Mouse (Mus musculus): ENCODE data around the gene R3hdm2. TPM values are rescaled to one million over a fixed set of nuclear protein-coding genes. Genes with fewer than 3 reads are reported as not detected.

The R3hdm2 gene
- total and polyA plus RNA-seq, 3 experiments, result 8.2 to 60.6 TPM; not detected in 1

- TF ChIP-seq ELF1 (IDR thresholded peaks at IDR 0.05; ENCODE audit: low read depth, low read length), result no peak
- no peak for TF ChIP-seq ZNF384 (IDR thresholded peaks at IDR 0.05; ENCODE audit: low read depth, low read length)
- no peak for TF ChIP-seq MYB (IDR thresholded peaks at IDR 0.05; ENCODE audit: low read depth, low read length)
Measured at GRCm38 (mm10) chr10:127537854-127538583, 157.9 kb downstream of the R3hdm2 start (continued).

- Histone ChIP-seq H3K79me2 (ENCODE audit: control insufficient read depth, insufficient read depth, low read length, poor library complexity) (no peaks in the 10 kb centered on the region), H3K36me3 (ENCODE audit: control insufficient read depth in 1 of 2, insufficient read depth in 2 of 2, low read length in 2 of 2) (no peaks in the 10 kb centered on the region), H3K4me3 (ENCODE audit: control insufficient read depth in 1 of 2, insufficient read depth in 1 of 2, low read depth in 2 of 2, low read length in 2 of 2) (no peak overlapping the region), H3K9ac (ENCODE audit: control insufficient read depth, low read depth, low read length, poor library complexity, severe bottlenecking) (no peak overlapping the region), H3K9me3 (replicated peaks; ENCODE audit: insufficient read depth, low read length) (no peaks in the 10 kb centered on the region), H3K27ac (ENCODE audit: control insufficient read depth, low read depth, low read length) (no peak overlapping the region), H3K4me1 (ENCODE audit: control insufficient read depth in 1 of 2, insufficient read depth in 2 of 2, low read length in 2 of 2) (peaks cover 0 to 6% of the 10 kb centered on the region in 2 experiments; a peak in 2 of 4 replicates), H3K27me3 (ENCODE audit: control insufficient read depth in 1 of 2, insufficient read depth in 2 of 2, low read length in 2 of 2) (no peaks in the 10 kb centered on the region; a peak in 1 of 4 replicates)
- TF ChIP-seq POLR2AphosphoS2 (IDR thresholded peaks at IDR 0.05; ENCODE audit: low read length) (no peak), HCFC1 (IDR thresholded peaks at IDR 0.05; ENCODE audit: low read depth, low read length) (no peak)
- DNase-seq (ENCODE audit: low read depth, low spot score), result no peak
Measured at GRCm38 (mm10) chr10:127541510-127541909, 161.4 kb downstream of the R3hdm2 start.

- no peaks in the 10 kb centered on the region for H3K79me2 ChIP-seq (ENCODE audit: control insufficient read depth, insufficient read depth, low read length, poor library complexity)
- no peak overlapping the region for H3K27ac ChIP-seq (ENCODE audit: control insufficient read depth, low read depth, low read length)
- TF ChIP-seq NELFE (IDR thresholded peaks at IDR 0.05; ENCODE audit: low read depth, low read length) (no peak), USF1 (IDR thresholded peaks at IDR 0.05; ENCODE audit: low read depth, low read length) (no peak), TAL1 (IDR thresholded peaks at IDR 0.05; ENCODE audit: low read length) (no peak), ETS1 (IDR thresholded peaks at IDR 0.05; ENCODE audit: low read depth, low read length) (no peak), MYC (IDR thresholded peaks at IDR 0.05; ENCODE audit: low read depth, low read length) (no peak), MEF2A (IDR thresholded peaks at IDR 0.05; ENCODE audit: extremely low read depth, insufficient replicate concordance, low read depth, low read length, poor library complexity, severe bottlenecking) (no peak), TCF12 (IDR thresholded peaks at IDR 0.05; ENCODE audit: low read depth, low read length) (no peak), ZKSCAN1 (IDR thresholded peaks at IDR 0.05; ENCODE audit: low read depth, low read length) (no peak), USF2 (IDR thresholded peaks at IDR 0.05; ENCODE audit: borderline replicate concordance in 1 of 2, insufficient read depth in 1 of 2, low read depth in 1 of 2, low read length in 2 of 2) (no peak), SMC3 (IDR thresholded peaks at IDR 0.05; ENCODE audit: low read depth, low read length) (no peak), RCOR1 (IDR thresholded peaks at IDR 0.05; ENCODE audit: low read depth, low read length) (no peak), GATA1 (IDR thresholded peaks at IDR 0.05; ENCODE audit: low read depth, low read length) (no peak), MAFK (IDR thresholded peaks at IDR 0.05; ENCODE audit: borderline replicate concordance, low read depth, low read length) (no peak), JUND (IDR thresholded peaks at IDR 0.05; ENCODE audit: low read depth, low read length) (no peak), MYB (IDR thresholded peaks at IDR 0.05; ENCODE audit: low read depth, low read length) (no peak), BHLHE40 (IDR thresholded peaks at IDR 0.05; ENCODE audit: borderline replicate concordance, low read depth, low read length) (no peak)
- no peak for DNase-seq (ENCODE audit: low read depth, low spot score)
- H3K27me3 ChIP-seq (ENCODE audit: control insufficient read depth in 1 of 2, insufficient read depth in 2 of 2, low read length in 2 of 2), result no peaks in the 10 kb centered on the region; a peak in 1 of 4 replicates
- no peaks in the 10 kb centered on the region for H3K9me3 ChIP-seq (replicated peaks; ENCODE audit: insufficient read depth, low read length)
- no peak overlapping the region for H3K9ac ChIP-seq (ENCODE audit: control insufficient read depth, low read depth, low read length, poor library complexity, severe bottlenecking)
- H3K4me3 ChIP-seq (ENCODE audit: control insufficient read depth in 1 of 2, insufficient read depth in 1 of 2, low read depth in 2 of 2, low read length in 2 of 2), result no peak overlapping the region
- peaks cover 0 to 6% of the 10 kb centered on the region in 2 experiments; a peak in 2 of 4 replicates for H3K4me1 ChIP-seq (ENCODE audit: control insufficient read depth in 1 of 2, insufficient read depth in 2 of 2, low read length in 2 of 2)
- no peaks in the 10 kb centered on the region for H3K36me3 ChIP-seq (ENCODE audit: control insufficient read depth in 1 of 2, insufficient read depth in 2 of 2, low read length in 2 of 2)
Measured at GRCm38 (mm10) chr10:127542084-127542483, 162.0 kb downstream of the R3hdm2 start.

Measured in MEL (cell line).